Comparison of ENCODE assay signal across 9 mouse cellular contexts in the genomic region with DNA sequence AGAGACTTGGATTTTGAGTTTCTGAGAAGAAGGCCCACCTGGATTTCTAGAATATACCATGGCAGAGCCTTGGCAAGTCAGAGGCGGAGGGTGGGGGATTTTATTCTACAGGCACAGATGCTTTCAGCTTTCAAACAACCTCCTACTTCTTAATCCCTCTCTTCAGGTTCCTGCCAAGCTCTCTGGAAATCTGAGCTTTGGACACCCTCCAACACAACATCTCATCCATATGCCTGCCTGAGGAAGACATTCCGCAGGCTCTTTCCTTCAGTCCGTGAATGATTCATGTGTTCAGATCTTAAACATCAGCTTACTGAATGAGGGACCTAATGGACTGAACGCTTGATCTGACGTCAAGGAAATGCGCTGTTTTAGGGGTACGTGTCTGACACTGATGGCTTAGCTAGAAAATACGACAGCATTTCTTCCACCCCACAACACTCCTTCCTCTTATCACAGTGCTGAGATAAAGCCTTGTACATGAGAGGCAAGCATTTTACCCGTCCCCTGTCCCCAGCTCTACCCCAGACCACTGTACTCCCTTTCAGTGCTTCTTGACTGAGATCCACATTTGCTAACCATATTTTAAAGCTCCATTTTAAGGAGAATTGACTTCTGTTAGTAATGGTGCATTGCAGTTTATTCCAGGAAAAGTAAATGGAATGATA.
DNase-seq lines count a peak whose midpoint lies in the region.
"Had no signal": no experiment of that assay in that cellular context is flagged by ENCODE, and none has a peak within 500 bp of the region (broad histone marks: within the 10 kb centered on the region; RNA-seq: fewer than 3 reads in every experiment).

No protein-coding gene starts in this region.

- DNase-seq in gastrocnemius, adult 18-20 months (ENCODE audit: low spot score): peak; percentile 32
- no peak for DNase-seq in gastrocnemius, postnatal 25 days
- DNase-seq in right cerebral cortex, adult 18-20 months: peak; percentile 81
- DNase-seq in right cerebral cortex, postnatal 4 days: no peak
- DNase-seq in left cerebral cortex, adult 8-10 months (ENCODE audit: low spot score in 2 of 2): peak; percentile 8 to 80
- DNase-seq in telencephalon, adult 2 months (ENCODE audit: low read depth, low spot score): peak; percentile 94
- DNase-seq in adrenal gland, postnatal 25 days: no peak
- DNase-seq in urinary bladder, postnatal 25 days (ENCODE audit: low spot score): no peak
- DNase-seq: B cell, adult 2 months had no signal

Comparison
In these comparisons a context has a peak if more than half of its experiments do, and no peak if none do; other contexts are left out.
1. DNase-seq: peak in gastrocnemius, adult 18-20 months (single experiment), right cerebral cortex, adult 18-20 months (single experiment), left cerebral cortex, adult 8-10 months (2 of 2) and telencephalon, adult 2 months (single experiment); none in gastrocnemius, postnatal 25 days (single experiment), right cerebral cortex, postnatal 4 days (single experiment), adrenal gland, postnatal 25 days (single experiment) and urinary bladder, postnatal 25 days (single experiment).